Mouse (Mus musculus): Measurements from ENCODE around the gene Tmem266. TPM values are rescaled to one million over a fixed set of nuclear protein-coding genes. Genes with fewer than 3 reads are reported as not detected.

The Tmem266 gene
- polyA plus RNA-seq, 1 experiment from 2014 or later: 0.49 TPM

GRCm38 (mm10) chr9:55345332-55345731 is 18.6 kb downstream of the Tmem266 start:
- Histone ChIP-seq H3K36me3 (no peaks in the 10 kb centered on the region), H3K4me3 (no peak overlapping the region), H3K27me3 (ENCODE audit: low read depth, poor library complexity, severe bottlenecking) (no peaks in the 10 kb centered on the region), H3K9me3 (replicated peaks) (no peaks in the 10 kb centered on the region), H3K4me1 (no peaks in the 10 kb centered on the region), H3K27ac (no peak overlapping the region)
- 89% methylated on average over 7 of the region's 7 CpGs for WGBS
- no peak for DNase-seq (ENCODE audit: low spot score)

DNA sequence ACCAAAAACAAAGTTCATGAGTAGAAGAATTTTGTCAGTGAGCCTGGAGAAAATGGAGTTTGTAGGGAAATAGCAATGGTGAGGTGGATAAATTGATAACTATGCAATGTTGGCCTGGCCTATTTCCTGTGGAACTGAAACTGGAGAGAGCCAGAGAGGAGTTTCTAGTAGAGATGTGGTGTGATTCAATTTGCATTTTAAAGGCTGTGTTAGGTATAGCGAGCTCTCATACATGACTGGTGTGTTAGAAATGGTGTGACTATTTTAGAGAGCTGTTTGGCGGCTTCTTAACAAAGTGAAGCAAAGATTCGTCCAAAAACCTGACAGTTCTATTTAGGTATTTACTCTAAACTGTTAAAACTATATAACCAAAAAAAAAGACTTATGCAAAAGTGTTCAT is 22.0 kb downstream of the Tmem266 start:
- WGBS: 86% methylated on average over 3 of the region's 3 CpGs
- no peaks in the 10 kb centered on the region for H3K4me1 ChIP-seq

DNA sequence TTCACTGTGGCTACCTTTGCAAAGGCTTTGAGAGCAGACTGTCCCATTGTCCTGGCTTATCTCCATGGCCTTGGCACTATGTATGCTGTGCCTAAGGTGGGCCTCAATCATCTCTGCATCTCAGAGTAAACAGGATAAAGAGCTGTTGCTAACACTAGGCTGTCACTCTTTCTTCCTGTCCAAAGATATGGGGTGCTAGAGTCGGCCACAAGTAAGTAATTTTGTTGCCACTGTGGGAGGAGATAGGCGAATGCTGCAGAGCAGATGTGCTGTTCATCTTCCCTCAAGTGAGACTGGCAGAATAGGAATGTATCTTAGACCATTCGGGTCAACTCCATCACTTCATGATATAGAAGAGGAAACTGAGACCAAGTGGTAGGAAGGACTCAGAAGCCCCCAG is 28.0 kb downstream of the Tmem266 start:
- Histone ChIP-seq H3K27me3 (ENCODE audit: low read depth, poor library complexity, severe bottlenecking) (no peaks in the 10 kb centered on the region), H3K4me3 (no peak overlapping the region), H3K27ac (no peak overlapping the region), H3K9me3 (replicated peaks) (no peaks in the 10 kb centered on the region), H3K36me3 (no peaks in the 10 kb centered on the region), H3K4me1 (no peaks in the 10 kb centered on the region)
- 80% methylated on average over 3 of the region's 3 CpGs for WGBS
- no peak for DNase-seq (ENCODE audit: low spot score)

More for the DNA sequence above, 22.0 kb downstream of the Tmem266 start:
- no peaks in the 10 kb centered on the region for H3K36me3 ChIP-seq
- no peak for DNase-seq (ENCODE audit: low spot score)
- no peak overlapping the region for H3K27ac ChIP-seq
- H3K9me3 ChIP-seq (replicated peaks): no peaks in the 10 kb centered on the region
- no peaks in the 10 kb centered on the region for H3K27me3 ChIP-seq (ENCODE audit: low read depth, poor library complexity, severe bottlenecking)
- no peak overlapping the region for H3K4me3 ChIP-seq

DNA sequence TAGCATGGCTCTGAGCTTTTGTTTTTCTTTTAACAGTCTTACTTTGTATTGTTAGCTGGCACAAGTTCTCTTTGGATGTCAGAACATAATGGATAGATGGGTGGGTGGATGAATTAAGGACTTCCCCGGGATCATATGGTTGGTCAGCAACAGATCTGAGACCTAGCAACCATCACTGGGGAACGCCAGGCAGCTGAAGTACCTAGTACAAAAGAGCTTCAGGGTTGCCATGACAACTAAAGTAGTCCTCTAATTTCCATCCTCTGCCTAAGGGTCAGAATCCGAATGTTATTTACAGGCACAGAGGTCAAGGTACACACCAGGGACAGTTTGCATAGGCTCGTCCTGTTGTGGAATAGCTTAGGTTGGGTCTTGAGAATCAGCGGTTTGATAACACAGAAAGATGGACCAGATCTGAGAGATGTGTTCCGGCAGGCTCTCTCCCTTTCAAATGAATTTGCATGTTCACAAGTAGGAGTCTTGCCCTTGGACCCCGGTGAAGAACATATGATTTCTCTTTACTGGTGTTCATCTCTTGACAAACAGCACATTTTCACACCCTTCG is 28.6 kb downstream of the Tmem266 start:
- 76% methylated on average over 8 of the region's 8 CpGs for whole genome bisulfite sequencing
- H3K4me1 ChIP-seq: no peaks in the 10 kb centered on the region
- H3K36me3 ChIP-seq: no peaks in the 10 kb centered on the region
- DNase-seq (ENCODE audit: low spot score): no peak
- H3K9me3 ChIP-seq (replicated peaks): no peaks in the 10 kb centered on the region
- no peaks in the 10 kb centered on the region for H3K27me3 ChIP-seq (ENCODE audit: low read depth, poor library complexity, severe bottlenecking)
- H3K27ac ChIP-seq: no peak overlapping the region
- H3K4me3 ChIP-seq: no peak overlapping the region

GRCm38 (mm10) chr9:55357164-55357563 is 30.5 kb downstream of the Tmem266 start:
- no peak for DNase-seq (ENCODE audit: low spot score)
- H3K9me3 ChIP-seq (replicated peaks): no peaks in the 10 kb centered on the region
- no peak overlapping the region for H3K27ac ChIP-seq
- no peak overlapping the region for H3K4me3 ChIP-seq
- H3K4me1 ChIP-seq: no peaks in the 10 kb centered on the region
- WGBS: 86% methylated on average over 1 of the region's 1 CpGs
- H3K27me3 ChIP-seq (ENCODE audit: low read depth, poor library complexity, severe bottlenecking): no peaks in the 10 kb centered on the region
- H3K36me3 ChIP-seq: no peaks in the 10 kb centered on the region

GRCm38 (mm10) chr9:55360372-55360771 is 33.7 kb downstream of the Tmem266 start:
- DNase-seq (ENCODE audit: low spot score): no peak
- no peaks in the 10 kb centered on the region for H3K9me3 ChIP-seq (replicated peaks)
- peaks cover 5% of the 10 kb centered on the region for H3K4me1 ChIP-seq
- no peaks in the 10 kb centered on the region for H3K27me3 ChIP-seq (ENCODE audit: low read depth, poor library complexity, severe bottlenecking)
- H3K27ac ChIP-seq: no peak overlapping the region
- 81% methylated on average over 3 of the region's 3 CpGs for WGBS
- H3K4me3 ChIP-seq: no peak overlapping the region
- H3K36me3 ChIP-seq: no peaks in the 10 kb centered on the region

- H3K27ac ChIP-seq: no peak overlapping the region
- H3K9me3 ChIP-seq (replicated peaks): no peaks in the 10 kb centered on the region
- peaks cover 7% of the 10 kb centered on the region for H3K4me1 ChIP-seq
- H3K27me3 ChIP-seq (ENCODE audit: low read depth, poor library complexity, severe bottlenecking): no peaks in the 10 kb centered on the region
- 60% methylated on average over 7 of the region's 7 CpGs for WGBS
- H3K36me3 ChIP-seq: no peaks in the 10 kb centered on the region
- no peak for DNase-seq (ENCODE audit: low spot score)
- H3K4me3 ChIP-seq: no peak overlapping the region
Measured at GRCm38 (mm10) chr9:55360861-55361260, 34.1 kb downstream of the Tmem266 start.

- 87% methylated on average over 5 of the region's 5 CpGs for WGBS
- H3K27ac ChIP-seq: no peak overlapping the region
- no peak overlapping the region for H3K4me3 ChIP-seq
- no peaks in the 10 kb centered on the region for H3K36me3 ChIP-seq
- peaks cover 7% of the 10 kb centered on the region for H3K4me1 ChIP-seq
- no peaks in the 10 kb centered on the region for H3K27me3 ChIP-seq (ENCODE audit: low read depth, poor library complexity, severe bottlenecking)
- H3K9me3 ChIP-seq (replicated peaks): no peaks in the 10 kb centered on the region
- DNase-seq (ENCODE audit: low spot score): no peak
Measured at GRCm38 (mm10) chr9:55361969-55362368, 35.3 kb downstream of the Tmem266 start.

DNA sequence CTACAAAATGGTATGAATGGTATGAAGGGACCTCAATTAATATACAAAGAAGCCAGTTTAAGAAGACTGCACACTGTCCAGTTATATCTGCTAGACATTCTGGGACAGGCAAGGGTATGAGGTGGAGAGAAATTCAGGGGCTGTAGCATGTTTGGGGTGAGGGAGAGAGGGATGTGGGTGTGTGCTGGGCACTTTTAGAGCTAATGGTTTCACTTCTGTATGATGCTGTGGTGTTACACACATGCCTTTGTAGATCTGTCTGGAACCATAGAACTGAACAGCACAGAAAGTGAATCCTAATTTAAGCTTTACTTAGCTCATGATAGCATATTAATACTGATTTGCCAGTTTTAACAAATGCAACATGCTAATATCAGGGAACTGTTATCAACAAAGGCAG is 37.0 kb downstream of the Tmem266 start:
- H3K9me3 ChIP-seq (replicated peaks): no peaks in the 10 kb centered on the region
- no peaks in the 10 kb centered on the region for H3K36me3 ChIP-seq
- H3K27me3 ChIP-seq (ENCODE audit: low read depth, poor library complexity, severe bottlenecking): no peaks in the 10 kb centered on the region
- no peak for DNase-seq (ENCODE audit: low spot score)
- no peak overlapping the region for H3K4me3 ChIP-seq
- H3K4me1 ChIP-seq: peaks cover 7% of the 10 kb centered on the region
- no peak overlapping the region for H3K27ac ChIP-seq

- Histone ChIP-seq H3K4me1 (peaks cover 7% of the 10 kb centered on the region), H3K9me3 (replicated peaks) (no peaks in the 10 kb centered on the region), H3K36me3 (no peaks in the 10 kb centered on the region), H3K27ac (no peak overlapping the region), H3K27me3 (ENCODE audit: low read depth, poor library complexity, severe bottlenecking) (no peaks in the 10 kb centered on the region), H3K4me3 (no peak overlapping the region)
- no peak for DNase-seq (ENCODE audit: low spot score)
- 49% methylated on average over 3 of the region's 3 CpGs for WGBS
Measured at GRCm38 (mm10) chr9:55368011-55368410, 41.3 kb downstream of the Tmem266 start.

DNA sequence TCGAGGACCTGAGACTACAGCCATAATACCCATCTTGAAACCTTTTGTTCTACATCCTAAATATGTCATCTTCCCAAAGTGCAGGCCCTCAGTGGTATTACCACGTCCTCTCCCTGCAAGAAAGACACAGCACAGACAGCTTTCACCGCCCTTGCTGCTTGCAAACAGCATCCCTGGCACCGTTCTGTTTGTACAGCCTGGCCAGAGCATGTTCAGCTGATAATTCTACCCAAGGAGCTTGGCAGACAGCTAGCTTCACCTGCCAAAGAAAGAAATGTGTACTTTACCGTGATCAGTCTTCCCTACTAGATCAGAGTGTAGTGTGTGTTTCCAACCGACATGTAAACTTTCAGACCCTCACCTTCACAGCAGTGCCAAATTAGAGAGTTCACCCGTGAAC is 45.2 kb downstream of the Tmem266 start:
- H3K9me3 ChIP-seq (replicated peaks): no peaks in the 10 kb centered on the region
- no peaks in the 10 kb centered on the region for H3K4me1 ChIP-seq
- H3K27me3 ChIP-seq (ENCODE audit: low read depth, poor library complexity, severe bottlenecking): no peaks in the 10 kb centered on the region
- DNase-seq (ENCODE audit: low spot score): no peak
- 82% methylated on average over 7 of the region's 7 CpGs for WGBS
- no peaks in the 10 kb centered on the region for H3K36me3 ChIP-seq
- H3K4me3 ChIP-seq: no peak overlapping the region
- no peak overlapping the region for H3K27ac ChIP-seq

- H3K36me3 ChIP-seq: no peaks in the 10 kb centered on the region
- DNase-seq (ENCODE audit: low spot score): no peak
Measured at GRCm38 (mm10) chr9:55377603-55378250, 51.0 kb downstream of the Tmem266 start.

DNA sequence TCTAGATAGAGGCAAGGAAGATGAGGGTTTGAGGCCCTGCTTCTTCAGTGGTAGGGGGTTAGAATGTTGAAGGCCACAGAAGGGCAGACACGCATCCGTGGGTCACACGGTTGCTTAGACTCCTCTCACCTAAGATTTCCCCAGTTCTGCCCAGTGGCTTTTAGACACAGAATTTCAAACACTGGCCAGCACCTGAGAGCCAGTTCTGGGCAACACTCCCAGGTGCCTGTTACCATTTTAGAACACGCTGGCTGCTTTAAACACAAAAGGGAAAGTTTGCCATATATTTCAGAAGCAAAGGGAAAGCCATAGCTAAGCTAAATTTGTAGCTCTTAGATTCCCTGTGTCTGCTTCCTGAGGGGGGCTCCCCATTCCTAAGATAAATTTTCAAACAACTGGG is 54.7 kb downstream of the Tmem266 start:
- Histone ChIP-seq H3K27me3 (ENCODE audit: low read depth, poor library complexity, severe bottlenecking) (no peaks in the 10 kb centered on the region; the same call in 1 of the 2 replicates), H3K27ac (no peak overlapping the region), H3K4me1 (no peaks in the 10 kb centered on the region), H3K36me3 (no peaks in the 10 kb centered on the region), H3K4me3 (no peak overlapping the region), H3K9me3 (replicated peaks) (no peaks in the 10 kb centered on the region)
- no peak for DNase-seq (ENCODE audit: low spot score)
- 92% methylated on average over 4 of the region's 4 CpGs for WGBS

More at GRCm38 (mm10) chr9:55377603-55378250, 51.0 kb downstream of the Tmem266 start:
- no peak overlapping the region for H3K4me3 ChIP-seq
- H3K27me3 ChIP-seq (ENCODE audit: low read depth, poor library complexity, severe bottlenecking): no peaks in the 10 kb centered on the region
- no peaks in the 10 kb centered on the region for H3K4me1 ChIP-seq
- H3K27ac ChIP-seq: no peak overlapping the region
- WGBS: 85% methylated on average over 10 of the region's 10 CpGs
- H3K9me3 ChIP-seq (replicated peaks): no peaks in the 10 kb centered on the region

DNA sequence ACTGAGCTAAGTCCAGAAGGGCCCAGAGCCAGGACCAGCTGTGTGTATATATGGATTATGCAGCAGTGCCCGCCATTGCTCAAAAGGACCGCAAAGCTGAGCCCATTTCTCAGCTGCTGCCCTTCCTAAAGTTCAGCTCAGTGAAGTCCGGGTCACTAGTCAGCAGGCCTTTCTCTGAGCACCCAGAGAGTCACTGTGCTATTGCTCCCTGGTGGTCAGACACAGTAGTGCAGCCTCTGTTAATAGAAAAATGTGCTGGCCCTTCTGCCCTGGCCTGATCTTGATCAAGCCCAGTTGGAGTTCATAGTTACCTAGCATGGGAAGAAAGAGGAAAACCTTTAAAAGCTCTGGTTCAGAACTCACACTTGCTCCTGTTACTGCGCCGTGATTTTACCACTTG is 55.7 kb downstream of the Tmem266 start:
- Histone ChIP-seq H3K27me3 (ENCODE audit: low read depth, poor library complexity, severe bottlenecking) (no peaks in the 10 kb centered on the region; the same call in 1 of the 2 replicates), H3K9me3 (replicated peaks) (no peaks in the 10 kb centered on the region), H3K4me1 (no peaks in the 10 kb centered on the region), H3K4me3 (no peak overlapping the region), H3K36me3 (no peaks in the 10 kb centered on the region), H3K27ac (no peak overlapping the region)
- peak; percentile 62 for DNase-seq (ENCODE audit: low spot score)
- 27% methylated on average over 5 of the region's 5 CpGs for WGBS

Measured in limb, embryonic 10.5 days (tissue).